Mouse (Mus musculus) neural tube, embryonic 14.5 days (tissue): Measurements from ENCODE around the gene Fam122a. TPM values are rescaled to one million over a fixed set of nuclear protein-coding genes. Genes with fewer than 3 reads are reported as not detected.
A peak's percentile ranks its signal among the peaks of the same experiment; 100 is the strongest.

Experiments used
- ATAC-seq: fragments of 200-750 bp; cut with Nextera tagmentation; 2 replicates; pipeline ENCODE4 v1.8.0; 2017; ENCODE audit warnings: low read depth, mild to moderate bottlenecking, moderate TSS enrichment, moderate library complexity
- H3K27ac ChIP-seq: fragments of 300-500 bp; sonication (generic); 2 replicates; pipeline ENCODE4 v1.5.1; 2014; ENCODE audit warnings: low read depth, mild to moderate bottlenecking, control low read depth, low read length, moderate library complexity, mixed read lengths
- H3K27me3 ChIP-seq: fragments of 300-500 bp; sonication (generic); 2 replicates; pipeline ENCODE4 v1.6.1; 2014; ENCODE audit warnings: low read length; ENCODE audit not compliant: control insufficient read depth, insufficient read depth
- H3K36me3 ChIP-seq: fragments of 300-500 bp; sonication (generic); 2 replicates; pipeline ENCODE4 v1.6.1; 2014; ENCODE audit warnings: low read length, mixed read lengths; ENCODE audit not compliant: control insufficient read depth, insufficient read depth
- H3K4me1 ChIP-seq: fragments of 300-500 bp; sonication (generic); 2 replicates; pipeline ENCODE4 v1.6.1; 2014; ENCODE audit warnings: low read length; ENCODE audit not compliant: control insufficient read depth, insufficient read depth
- H3K4me2 ChIP-seq: fragments of 300-500 bp; sonication (generic); 2 replicates; pipeline ENCODE4 v1.6.1; 2014; ENCODE audit warnings: mild to moderate bottlenecking, low read depth, low read length, control low read depth
- H3K4me3 ChIP-seq: fragments of 300-500 bp; sonication (generic); 2 replicates; pipeline ENCODE4 v1.5.1; 2014; ENCODE audit warnings: low read depth, low read length, control low read depth, mixed read lengths
- H3K9ac ChIP-seq: fragments of 300-500 bp; sonication (generic); replicated peaks from 2 replicates; pipeline ENCODE4 v1.6.1; 2014; ENCODE audit warnings: low read depth, mild to moderate bottlenecking, control low read depth, low read length, mixed read lengths
- H3K9me3 ChIP-seq: fragments of 300-500 bp; sonication (generic); 2 replicates; pipeline ENCODE4 v1.6.1; 2016; ENCODE audit warnings: low read length; ENCODE audit not compliant: control insufficient read depth
- WGBS: fragments of 180-500 bp; shearing (Covaris S2); extraction: QIAGEN DNeasy Blood & Tissue Kit; methylation state at CpG from one replicate; pipeline ENCODE4 v1.1.7; 2014; 5-methylcytosine and 5-hydroxymethylcytosine counted together
- polyA plus RNA-seq: library from polyadenylated mRNA; unstranded; fragments of >200 nt; fragmentation: Nextera tagmentation; extraction: Ambion mirVana; gene quantifications from 2 replicates; pipeline ENCODE4 v1.2.1, GENCODE M21; 2014

The Fam122a gene
- polyA plus RNA-seq, 1 experiment from 2014 or later = 62.5 TPM

- no peaks in the 10 kb centered on the region for H3K9me3 ChIP-seq
- 14% methylated on average over 3 of the region's 3 CpGs for WGBS
- H3K36me3 ChIP-seq = no peaks in the 10 kb centered on the region
- no peak overlapping the region for H3K9ac ChIP-seq
- no peak overlapping the region for H3K4me3 ChIP-seq
- peaks cover 8% of the 10 kb centered on the region; the same call in 1 of the 2 replicates for H3K4me1 ChIP-seq
- peak overlapping the region; percentile 22; the same call in 1 of the 2 replicates for H3K27ac ChIP-seq
- no peak overlapping the region for H3K4me2 ChIP-seq
- H3K27me3 ChIP-seq = no peaks in the 10 kb centered on the region
- peak; percentile 73 for ATAC-seq
Measured at GRCm38 (mm10) chr19:24452441-24452898, 24.7 kb downstream of the Fam122a start.

DNA sequence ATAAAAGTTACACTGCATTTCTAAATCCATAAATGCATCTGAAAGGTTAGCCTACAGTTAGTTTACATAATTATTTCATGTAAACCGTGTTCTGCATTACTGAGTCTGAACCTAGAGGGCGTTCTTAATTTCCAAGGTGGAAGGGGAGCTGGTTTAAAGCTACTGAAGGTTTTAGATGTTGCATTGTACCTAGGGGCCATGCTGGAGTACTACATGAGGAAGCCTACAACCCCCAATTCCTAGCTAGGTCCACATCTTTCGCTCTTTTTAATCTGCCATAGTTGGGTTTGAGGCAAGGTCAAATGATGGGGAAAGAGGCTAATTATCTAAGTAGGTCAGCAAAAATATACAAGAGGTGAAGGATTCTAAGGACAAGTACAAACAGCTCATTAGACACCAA lies 25.5 kb downstream of the Fam122a start:
- no peak for ATAC-seq
- no peaks in the 10 kb centered on the region for H3K36me3 ChIP-seq
- H3K27me3 ChIP-seq = no peaks in the 10 kb centered on the region
- H3K4me2 ChIP-seq = no peak overlapping the region
- 86% methylated on average over 3 of the region's 3 CpGs for WGBS
- no peaks in the 10 kb centered on the region for H3K9me3 ChIP-seq
- no peak overlapping the region; the same call in 1 of the 2 replicates for H3K27ac ChIP-seq
- no peak overlapping the region for H3K9ac ChIP-seq
- H3K4me3 ChIP-seq = no peak overlapping the region
- peaks cover 8% of the 10 kb centered on the region; the same call in 1 of the 2 replicates for H3K4me1 ChIP-seq

DNA sequence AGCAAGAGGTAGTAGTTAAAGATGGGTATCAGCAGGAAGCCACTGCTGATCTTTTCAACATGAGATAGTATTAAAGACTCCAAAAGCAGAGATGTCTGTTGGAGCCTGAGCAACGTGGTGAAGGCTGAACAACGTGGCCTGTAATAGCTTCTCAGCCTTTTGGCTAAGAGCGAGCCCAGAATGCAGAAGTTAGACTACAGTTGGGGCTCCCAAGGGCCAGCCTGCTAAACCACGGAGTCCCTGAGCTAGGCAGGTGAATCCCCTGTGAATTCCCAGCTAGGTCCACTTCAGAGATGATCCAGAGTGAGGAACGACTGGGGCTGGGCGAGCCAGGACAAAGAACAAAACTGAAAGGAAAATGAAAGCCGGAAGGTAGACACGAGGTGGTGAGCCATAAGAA lies 26.4 kb downstream of the Fam122a start:
- Histone ChIP-seq H3K27me3 (no peaks in the 10 kb centered on the region), H3K4me2 (no peak overlapping the region), H3K27ac (no peak overlapping the region), H3K4me3 (no peak overlapping the region), H3K4me1 (peaks cover 8% of the 10 kb centered on the region; the same call in 1 of the 2 replicates), H3K9me3 (no peaks in the 10 kb centered on the region), H3K9ac (no peak overlapping the region), H3K36me3 (no peaks in the 10 kb centered on the region)
- WGBS = 94% methylated on average over 8 of the region's 8 CpGs
- no peak for ATAC-seq

- ATAC-seq = no peak
- H3K9me3 ChIP-seq = no peaks in the 10 kb centered on the region
- no peaks in the 10 kb centered on the region for H3K27me3 ChIP-seq
- H3K36me3 ChIP-seq = no peaks in the 10 kb centered on the region
- H3K4me2 ChIP-seq = no peak overlapping the region
- 94% methylated on average over 3 of the region's 3 CpGs for WGBS
- H3K27ac ChIP-seq = no peak overlapping the region
- H3K9ac ChIP-seq = no peak overlapping the region
- no peaks in the 10 kb centered on the region for H3K4me1 ChIP-seq
- H3K4me3 ChIP-seq = no peak overlapping the region
Measured at GRCm38 (mm10) chr19:24444322-24444721, 32.8 kb downstream of the Fam122a start.

DNA sequence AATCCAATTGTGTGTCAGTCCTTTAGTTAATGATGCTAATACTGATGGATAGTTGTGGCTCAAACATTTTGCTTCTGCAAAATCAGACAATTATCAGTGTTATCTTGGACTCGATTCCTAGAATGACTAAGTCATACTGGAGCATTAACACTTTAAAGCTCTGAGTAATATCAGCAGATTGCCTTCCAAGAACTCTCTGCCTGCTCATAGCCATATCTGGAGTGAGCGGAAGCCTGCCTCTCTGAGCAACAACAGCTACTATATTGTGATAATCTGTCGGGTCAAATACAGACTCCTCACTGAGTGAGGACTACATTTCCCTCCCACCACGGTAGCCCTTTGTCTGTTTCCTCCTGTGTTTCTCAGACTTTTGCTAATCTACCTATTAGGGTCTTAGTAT lies 37.4 kb downstream of the Fam122a start:
- no peak for ATAC-seq
- 86% methylated on average over 4 of the region's 4 CpGs for WGBS

DNA sequence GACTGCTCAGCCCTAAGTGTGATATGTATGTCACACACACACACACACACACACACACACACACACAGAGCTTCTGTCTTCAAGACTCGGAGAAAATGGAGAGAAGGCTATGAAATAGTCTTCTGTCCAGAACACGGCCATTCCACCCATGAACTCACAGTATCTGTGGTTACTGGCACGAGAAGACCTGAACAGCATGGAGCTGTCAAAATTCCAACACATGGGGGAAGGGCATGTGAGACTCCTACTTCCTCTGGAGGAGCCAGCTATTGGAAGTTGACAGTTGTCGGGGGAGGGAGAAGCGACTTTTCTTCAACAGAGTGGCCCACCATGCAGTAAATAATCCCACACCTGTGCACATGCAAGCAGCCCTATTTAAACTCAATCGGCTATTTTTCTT lies 42.9 kb downstream of the Fam122a start:
- H3K4me1 ChIP-seq = no peaks in the 10 kb centered on the region
- no peak overlapping the region for H3K4me2 ChIP-seq
- no peak overlapping the region for H3K27ac ChIP-seq
- no peak overlapping the region for H3K4me3 ChIP-seq
- H3K36me3 ChIP-seq = no peaks in the 10 kb centered on the region
- WGBS = 90% methylated on average over 6 of the region's 6 CpGs
- no peaks in the 10 kb centered on the region for H3K27me3 ChIP-seq
- ATAC-seq = no peak
- H3K9me3 ChIP-seq = no peaks in the 10 kb centered on the region
- no peak overlapping the region for H3K9ac ChIP-seq

More for the DNA sequence above, 37.4 kb downstream of the Fam122a start:
- Histone ChIP-seq H3K36me3 (no peaks in the 10 kb centered on the region), H3K27me3 (no peaks in the 10 kb centered on the region), H3K27ac (no peak overlapping the region), H3K4me2 (no peak overlapping the region), H3K4me3 (no peak overlapping the region), H3K9ac (no peak overlapping the region), H3K4me1 (no peaks in the 10 kb centered on the region), H3K9me3 (no peaks in the 10 kb centered on the region)

GRCm38 (mm10) chr19:24432447-24432846 lies 44.7 kb downstream of the Fam122a start:
- Histone ChIP-seq H3K9me3 (no peaks in the 10 kb centered on the region), H3K27ac (no peak overlapping the region), H3K4me2 (no peak overlapping the region), H3K36me3 (no peaks in the 10 kb centered on the region), H3K9ac (no peak overlapping the region), H3K4me3 (no peak overlapping the region), H3K27me3 (no peaks in the 10 kb centered on the region), H3K4me1 (no peaks in the 10 kb centered on the region)
- no peak for ATAC-seq
- WGBS = 86% methylated on average over 5 of the region's 5 CpGs

- Histone ChIP-seq H3K4me1 (no peaks in the 10 kb centered on the region), H3K4me3 (no peak overlapping the region)
Measured at GRCm38 (mm10) chr19:24431381-24431780, 45.8 kb downstream of the Fam122a start.

DNA sequence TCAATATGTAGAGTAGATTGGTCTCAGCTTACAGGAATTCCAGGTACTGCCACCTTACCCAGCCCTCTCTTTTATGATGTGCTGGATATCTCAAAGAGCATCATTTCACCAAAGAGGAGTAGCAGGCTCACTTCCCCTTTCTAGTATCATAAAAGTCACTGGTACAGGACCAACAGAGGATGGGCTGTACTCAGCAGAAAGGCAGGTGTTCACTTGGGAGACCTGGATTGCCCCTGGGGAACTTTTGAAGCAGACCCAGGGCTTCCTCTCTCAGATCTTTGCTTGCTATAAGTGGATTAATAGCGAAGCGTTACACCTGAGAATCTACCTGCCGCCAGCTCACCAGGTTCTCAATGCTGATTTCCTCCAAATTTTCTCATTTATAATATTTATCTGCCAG lies 49.1 kb downstream of the Fam122a start:
- 91% methylated on average over 3 of the region's 3 CpGs for WGBS
- Histone ChIP-seq H3K9me3 (no peaks in the 10 kb centered on the region), H3K9ac (no peak overlapping the region), H3K4me3 (no peak overlapping the region), H3K27ac (no peak overlapping the region), H3K4me2 (no peak overlapping the region), H3K4me1 (no peaks in the 10 kb centered on the region), H3K36me3 (no peaks in the 10 kb centered on the region), H3K27me3 (no peaks in the 10 kb centered on the region)
- no peak for ATAC-seq

More at GRCm38 (mm10) chr19:24431381-24431780, 45.8 kb downstream of the Fam122a start:
- Histone ChIP-seq H3K27me3 (no peaks in the 10 kb centered on the region), H3K9ac (no peak overlapping the region), H3K27ac (no peak overlapping the region), H3K4me2 (no peak overlapping the region), H3K36me3 (no peaks in the 10 kb centered on the region), H3K9me3 (no peaks in the 10 kb centered on the region)
- ATAC-seq = no peak
- WGBS = 98% methylated on average over 2 of the region's 2 CpGs
